Mouse (Mus musculus) CD8-positive naive resting alpha-beta T cell, adult 2 months (primary cell): ENCODE data around the gene 4933402N22Rik.
"Not testable (repeated sequence)": the region's sequence is repeated elsewhere in the genome, so short reads cannot be mapped to it uniquely, and the experiment has no call there.

Experiments used
- DNase-seq, 2 experiments: peaks; one replicate each; pipeline ENCODE4 v3.0.0; 2022; ENCODE audit warnings: low read depth in 2 of 2, low spot score in 2 of 2

The 4933402N22Rik gene

GRCm38 (mm10) chr5:11917743-11918142 is at the start of gene 4933402N22Rik:
4933402N22Rik (plus strand) TSS chr5:11918043.
- not testable (repeated sequence) for DNase-seq

DNA sequence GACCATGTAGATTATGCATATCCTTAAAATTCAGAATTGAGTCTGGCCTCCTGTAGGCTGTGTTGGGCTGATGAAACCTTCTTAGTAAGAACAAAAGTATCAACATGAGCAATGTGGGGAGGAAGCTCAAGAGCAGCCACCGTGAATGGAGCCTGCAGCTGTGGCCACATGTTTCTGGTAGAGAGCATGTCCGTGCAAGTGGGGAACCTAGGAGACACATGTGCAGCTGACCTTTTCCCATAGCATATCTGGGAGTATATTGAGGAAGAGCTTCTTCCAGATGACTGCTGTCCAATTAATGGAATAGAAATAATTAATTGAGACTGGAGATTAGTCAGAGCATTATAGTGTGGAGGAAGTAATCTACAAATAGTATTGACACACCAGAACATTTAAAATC is 5.9 kb downstream of the 4933402N22Rik start:
- not testable (repeated sequence) for DNase-seq
